Mouse (Mus musculus) midbrain, embryonic 16.5 days (tissue): ENCODE data around the gene Nod1. TPM values are rescaled to one million over a fixed set of nuclear protein-coding genes. Genes with fewer than 3 reads are reported as not detected.

ENCODE experiments used
- ATAC-seq: fragments of 200-750 bp; cut with Nextera tagmentation; 2 replicates; pipeline ENCODE4 v1.8.0; 2017; ENCODE audit warnings: moderate TSS enrichment
- H3K27ac ChIP-seq: fragments of 300-500 bp; sonication (generic); 2 replicates; pipeline ENCODE4 v1.5.1; 2014; ENCODE audit warnings: mild to moderate bottlenecking, low read length, mixed read lengths
- H3K27me3 ChIP-seq: fragments of 300-500 bp; sonication (generic); 2 replicates; pipeline ENCODE4 v1.6.1; 2014; ENCODE audit warnings: low read depth, low read length, mixed read lengths; ENCODE audit not compliant: control insufficient read depth, insufficient read depth
- H3K36me3 ChIP-seq: fragments of 300-500 bp; sonication (generic); 2 replicates; pipeline ENCODE4 v1.6.1; 2014; ENCODE audit warnings: mild to moderate bottlenecking, low read length, moderate library complexity, mixed read lengths; ENCODE audit not compliant: control insufficient read depth, insufficient read depth
- H3K4me1 ChIP-seq: fragments of 300-500 bp; sonication (generic); 2 replicates; pipeline ENCODE4 v1.6.1; 2014; ENCODE audit warnings: mild to moderate bottlenecking, low read length, mixed read lengths; ENCODE audit not compliant: control insufficient read depth, insufficient read depth
- H3K4me2 ChIP-seq: fragments of 300-500 bp; sonication (generic); 2 replicates; pipeline ENCODE4 v1.6.1; 2014; ENCODE audit warnings: mild to moderate bottlenecking, low read length, mixed read lengths
- H3K4me3 ChIP-seq: fragments of 300-500 bp; sonication (generic); 2 replicates; pipeline ENCODE4 v1.5.1; 2014; ENCODE audit warnings: low read depth, mild to moderate bottlenecking, low read length, moderate library complexity, mixed read lengths
- H3K9ac ChIP-seq: fragments of 300-500 bp; sonication (generic); 2 replicates; pipeline ENCODE4 v1.6.1; 2014; ENCODE audit warnings: low read depth, low read length, mixed read lengths
- H3K9me3 ChIP-seq: fragments of 300-500 bp; sonication (generic); replicated peaks from 2 replicates; pipeline ENCODE4 v1.6.1; 2014; ENCODE audit warnings: mild to moderate bottlenecking, low read length, mixed read lengths; ENCODE audit not compliant: control insufficient read depth, poor library complexity, severe bottlenecking
- WGBS: fragments of 180-500 bp; shearing (Covaris S2); extraction: QIAGEN DNeasy Blood & Tissue Kit; methylation state at CpG from one replicate; pipeline ENCODE4 v1.1.7; 2014; 5-methylcytosine and 5-hydroxymethylcytosine counted together
- polyA plus RNA-seq: library from polyadenylated mRNA; unstranded; fragments of >200 nt; fragmentation: Nextera tagmentation; extraction: Ambion mirVana; gene quantifications from 2 replicates; pipeline ENCODE4 v1.2.1, GENCODE M21; 2015

Nod1 gene
- polyA plus RNA-seq, 1 experiment from 2014 or later = 2.8 TPM

DNA sequence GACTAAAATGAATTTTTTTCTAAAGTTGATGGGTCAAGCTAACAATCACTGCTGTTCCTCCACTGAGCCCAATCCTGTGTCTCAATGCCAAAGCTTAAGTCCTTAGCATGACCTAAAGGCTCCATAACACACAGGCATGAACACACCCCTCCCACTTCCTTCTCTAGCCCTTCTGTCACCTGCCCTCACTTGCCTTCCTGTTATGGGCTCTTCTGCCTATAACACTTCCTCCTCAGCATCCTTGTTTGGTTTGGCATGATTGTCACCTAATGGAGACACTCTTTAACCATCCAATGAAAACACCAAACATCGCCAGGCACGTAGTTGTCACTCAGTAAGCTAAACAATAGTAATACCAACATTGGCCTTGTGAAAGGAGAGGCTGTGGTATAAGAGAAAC lies 69.9 kb downstream of the Nod1 start:
- WGBS = 94% methylated on average over 2 of the region's 2 CpGs

DNA sequence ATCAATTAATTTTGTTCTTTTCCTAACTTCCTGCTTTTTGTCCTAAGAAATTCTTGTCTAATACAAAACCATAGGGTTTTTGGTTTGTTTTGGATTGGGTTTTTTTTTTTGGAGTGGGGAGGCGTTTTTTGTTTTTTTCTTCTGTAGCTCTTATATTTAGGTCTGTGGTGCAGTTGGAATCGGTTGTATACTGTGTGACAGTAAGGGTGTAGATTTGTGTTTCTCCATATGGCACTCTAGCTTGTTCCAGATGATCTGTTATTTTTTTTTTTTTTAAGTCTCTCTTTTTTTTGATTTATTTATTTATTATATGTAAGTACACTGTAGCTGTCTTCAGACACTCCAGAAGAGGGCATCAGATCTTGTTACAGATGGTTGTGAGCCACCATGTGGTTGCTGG lies 72.2 kb downstream of the Nod1 start:
- no peaks in the 10 kb centered on the region for H3K36me3 ChIP-seq
- WGBS = 94% methylated on average over 2 of the region's 2 CpGs
- ATAC-seq = no peak
- H3K9ac ChIP-seq = no peak overlapping the region
- no peaks in the 10 kb centered on the region for H3K27me3 ChIP-seq
- no peaks in the 10 kb centered on the region for H3K9me3 ChIP-seq
- no peak overlapping the region for H3K27ac ChIP-seq
- no peak overlapping the region for H3K4me3 ChIP-seq
- H3K4me2 ChIP-seq = no peak overlapping the region
- H3K4me1 ChIP-seq = no peaks in the 10 kb centered on the region

More for the DNA sequence above, 69.9 kb downstream of the Nod1 start:
- Histone ChIP-seq H3K4me1 (no peaks in the 10 kb centered on the region), H3K9ac (no peak overlapping the region), H3K4me2 (no peak overlapping the region), H3K36me3 (no peaks in the 10 kb centered on the region), H3K27me3 (no peaks in the 10 kb centered on the region), H3K4me3 (no peak overlapping the region), H3K27ac (no peak overlapping the region), H3K9me3 (no peaks in the 10 kb centered on the region)
- ATAC-seq = no peak

DNA sequence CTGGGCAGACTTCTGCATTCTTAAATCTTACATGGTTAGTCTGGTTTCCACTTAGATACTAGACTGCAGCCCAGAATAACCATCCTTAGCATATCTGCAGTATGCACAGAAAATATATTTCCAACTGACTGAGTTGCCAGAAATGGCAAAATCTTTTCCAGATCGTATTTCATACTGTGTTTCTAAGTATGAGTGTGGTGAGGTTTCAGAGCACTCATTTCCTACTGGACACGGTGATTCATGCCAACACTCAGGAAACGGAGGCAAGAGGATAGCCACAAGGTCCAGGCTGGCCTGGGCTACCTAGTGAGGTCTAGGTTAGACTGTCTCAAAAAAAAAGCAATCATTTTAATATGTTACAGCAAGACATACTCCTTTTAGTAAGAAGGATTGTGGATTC lies 81.0 kb downstream of the Nod1 start:
- WGBS = 95% methylated on average over 3 of the region's 3 CpGs
- H3K27me3 ChIP-seq = no peaks in the 10 kb centered on the region
- ATAC-seq = no peak

DNA sequence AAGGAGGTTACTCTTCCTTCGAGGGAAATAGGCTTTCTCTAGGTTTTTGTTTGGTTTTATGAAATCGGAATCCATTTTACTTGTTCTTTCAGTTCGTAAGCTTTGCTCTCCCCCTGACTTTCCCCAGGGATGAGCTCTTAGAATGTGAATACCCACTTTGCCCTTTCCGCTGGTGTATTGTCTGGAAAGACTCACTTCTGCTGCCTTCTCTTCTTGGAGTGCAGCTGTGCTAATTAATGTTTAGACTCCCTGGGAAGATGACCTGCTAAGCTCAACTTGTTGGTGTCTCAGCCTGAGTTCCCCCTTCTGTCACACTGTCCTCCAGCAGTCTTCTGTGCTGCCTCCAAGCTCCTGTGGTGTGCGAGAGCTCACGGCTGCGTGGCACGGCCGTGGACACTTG lies 82.2 kb downstream of the Nod1 start:
- ATAC-seq = no peak
- Histone ChIP-seq H3K36me3 (no peaks in the 10 kb centered on the region), H3K4me1 (peaks cover 3% of the 10 kb centered on the region; the same call in 1 of the 2 replicates), H3K4me2 (no peak overlapping the region), H3K27ac (no peak overlapping the region), H3K4me3 (no peak overlapping the region), H3K9me3 (no peaks in the 10 kb centered on the region), H3K27me3 (no peaks in the 10 kb centered on the region), H3K9ac (no peak overlapping the region)
- WGBS = 41% methylated on average over 9 of the region's 9 CpGs

More for the DNA sequence above, 81.0 kb downstream of the Nod1 start:
- Histone ChIP-seq H3K36me3 (no peaks in the 10 kb centered on the region), H3K4me1 (peaks cover 3% of the 10 kb centered on the region; the same call in 1 of the 2 replicates), H3K27ac (no peak overlapping the region), H3K4me2 (no peak overlapping the region), H3K9ac (no peak overlapping the region), H3K9me3 (no peaks in the 10 kb centered on the region), H3K4me3 (no peak overlapping the region)

DNA sequence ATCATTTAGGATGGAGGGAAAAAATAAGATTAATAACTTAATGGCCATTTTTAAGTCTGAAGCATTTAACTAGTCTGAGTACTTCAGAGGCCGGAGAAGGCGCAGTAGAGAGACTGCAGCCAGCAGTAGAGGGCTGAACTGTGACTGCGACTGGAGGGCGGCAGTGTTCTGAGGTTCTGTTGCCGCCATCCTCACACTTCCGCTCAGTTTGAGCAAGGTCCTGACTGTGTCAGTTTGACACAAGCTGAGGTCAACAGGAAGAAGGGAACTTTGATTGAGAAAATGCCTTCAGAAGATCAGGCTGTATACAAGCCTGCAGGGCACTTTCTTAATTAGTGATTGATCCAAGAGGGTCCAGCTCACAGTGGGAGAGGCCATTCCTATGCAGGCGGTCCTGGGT lies 86.2 kb downstream of the Nod1 start:
- no peak overlapping the region for H3K27ac ChIP-seq
- H3K9ac ChIP-seq = no peak overlapping the region
- 64% methylated on average over 7 of the region's 7 CpGs for WGBS
- H3K27me3 ChIP-seq = no peaks in the 10 kb centered on the region
- H3K36me3 ChIP-seq = no peaks in the 10 kb centered on the region
- no peak for ATAC-seq
- no peaks in the 10 kb centered on the region for H3K9me3 ChIP-seq
- peaks cover 3% of the 10 kb centered on the region; the same call in 1 of the 2 replicates for H3K4me1 ChIP-seq
- H3K4me3 ChIP-seq = no peak overlapping the region
- H3K4me2 ChIP-seq = no peak overlapping the region

DNA sequence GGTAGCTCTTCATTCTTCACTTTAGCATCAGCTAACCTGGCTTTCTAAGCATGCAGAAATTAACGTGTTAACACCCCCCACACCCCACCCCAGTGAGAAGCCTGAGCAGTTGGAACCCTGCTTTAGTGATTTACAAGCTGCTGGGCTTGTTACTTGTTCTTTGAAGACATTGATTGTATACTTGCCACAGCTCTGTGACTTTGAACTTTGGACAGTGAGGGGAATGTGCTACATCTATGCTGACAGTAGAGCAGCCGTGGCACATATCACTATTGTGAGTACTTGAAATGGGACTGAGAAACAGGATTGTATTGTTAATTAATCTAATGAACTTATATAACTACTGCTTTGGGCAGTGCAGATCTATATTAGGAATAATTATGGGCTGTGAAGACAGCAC lies 89.0 kb downstream of the Nod1 start:
- ATAC-seq = no peak
- 82% methylated on average over 2 of the region's 2 CpGs for WGBS

DNA sequence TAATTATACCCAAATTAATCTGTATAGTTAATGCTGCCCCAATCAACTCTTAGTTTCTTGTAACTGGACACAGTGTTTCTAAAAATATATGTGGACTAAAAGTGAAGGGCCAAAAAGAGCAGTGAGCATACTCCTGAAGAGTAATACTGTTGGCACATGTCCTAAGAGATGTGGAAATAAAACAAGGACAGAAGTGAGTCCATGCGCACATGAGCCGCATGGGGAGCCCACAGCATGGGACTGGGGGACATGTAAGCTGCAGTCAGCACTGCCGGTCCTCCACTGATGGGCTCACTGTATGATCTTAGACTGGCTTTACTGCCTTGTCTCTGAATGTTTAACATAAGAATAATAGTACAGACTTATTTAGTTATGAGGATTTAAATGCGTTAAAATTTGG lies 92.3 kb downstream of the Nod1 start:
- Histone ChIP-seq H3K27ac (no peak overlapping the region), H3K27me3 (no peaks in the 10 kb centered on the region), H3K36me3 (no peaks in the 10 kb centered on the region), H3K9me3 (no peaks in the 10 kb centered on the region), H3K4me2 (no peak overlapping the region), H3K4me3 (no peak overlapping the region), H3K9ac (no peak overlapping the region), H3K4me1 (no peaks in the 10 kb centered on the region)
- ATAC-seq = no peak
- WGBS = 94% methylated on average over 4 of the region's 4 CpGs

More for the DNA sequence above, 89.0 kb downstream of the Nod1 start:
- H3K4me2 ChIP-seq = no peak overlapping the region
- H3K9ac ChIP-seq = no peak overlapping the region
- H3K9me3 ChIP-seq = no peaks in the 10 kb centered on the region
- no peak overlapping the region for H3K27ac ChIP-seq
- H3K27me3 ChIP-seq = no peaks in the 10 kb centered on the region
- H3K4me1 ChIP-seq = no peaks in the 10 kb centered on the region
- no peak overlapping the region for H3K4me3 ChIP-seq
- no peaks in the 10 kb centered on the region for H3K36me3 ChIP-seq

DNA sequence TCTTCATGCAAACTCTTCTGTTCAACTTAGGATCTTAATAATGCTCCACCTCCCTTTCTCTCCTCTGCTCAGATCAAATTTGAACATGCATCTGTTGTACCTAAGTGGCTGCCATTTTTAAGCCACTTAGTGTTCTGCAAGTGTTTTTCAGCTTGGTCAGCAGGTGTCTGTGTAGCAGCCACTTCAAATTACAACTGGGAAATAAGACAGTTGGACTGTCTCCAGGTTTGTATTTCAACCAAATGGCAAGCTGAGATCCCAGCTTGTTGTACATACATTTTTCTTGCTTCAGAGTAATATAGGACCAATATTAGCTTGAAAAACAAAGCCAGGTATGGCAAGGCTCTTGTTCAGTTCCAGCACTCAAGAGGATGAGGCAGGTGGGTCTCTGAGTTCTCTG lies 93.9 kb downstream of the Nod1 start:
- no peak overlapping the region for H3K4me2 ChIP-seq
- no peaks in the 10 kb centered on the region for H3K4me1 ChIP-seq
- no peaks in the 10 kb centered on the region for H3K36me3 ChIP-seq
- no peak overlapping the region for H3K4me3 ChIP-seq
- H3K27me3 ChIP-seq = no peaks in the 10 kb centered on the region
- ATAC-seq = no peak
- no peaks in the 10 kb centered on the region for H3K9me3 ChIP-seq
- H3K9ac ChIP-seq = no peak overlapping the region
- H3K27ac ChIP-seq = no peak overlapping the region

DNA sequence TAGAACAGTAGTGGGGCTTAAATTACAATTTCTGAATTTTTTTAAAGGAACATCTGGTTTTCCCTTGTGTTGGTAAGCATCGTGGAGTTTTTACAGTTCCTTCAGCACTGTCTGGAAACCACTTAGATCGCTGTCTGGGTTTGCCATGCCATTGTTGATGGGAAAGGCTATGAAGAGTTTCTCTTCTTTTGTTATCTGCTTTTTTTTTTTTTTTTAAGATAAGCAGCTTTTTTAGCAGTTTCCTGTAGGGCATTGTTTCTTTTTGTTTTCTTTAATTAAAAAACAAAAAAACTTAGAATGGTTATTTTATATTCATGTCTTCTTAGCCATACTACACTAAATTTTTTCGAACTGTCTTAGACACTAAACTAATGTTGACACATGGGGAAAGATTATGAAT lies 94.8 kb downstream of the Nod1 start:
- H3K27ac ChIP-seq = no peak overlapping the region
- no peaks in the 10 kb centered on the region for H3K4me1 ChIP-seq
- no peak overlapping the region for H3K9ac ChIP-seq
- no peak for ATAC-seq
- no peak overlapping the region for H3K4me3 ChIP-seq
- H3K4me2 ChIP-seq = no peak overlapping the region
- 93% methylated on average over 3 of the region's 3 CpGs for WGBS
- no peaks in the 10 kb centered on the region for H3K36me3 ChIP-seq
- no peaks in the 10 kb centered on the region for H3K9me3 ChIP-seq
- no peaks in the 10 kb centered on the region for H3K27me3 ChIP-seq

DNA sequence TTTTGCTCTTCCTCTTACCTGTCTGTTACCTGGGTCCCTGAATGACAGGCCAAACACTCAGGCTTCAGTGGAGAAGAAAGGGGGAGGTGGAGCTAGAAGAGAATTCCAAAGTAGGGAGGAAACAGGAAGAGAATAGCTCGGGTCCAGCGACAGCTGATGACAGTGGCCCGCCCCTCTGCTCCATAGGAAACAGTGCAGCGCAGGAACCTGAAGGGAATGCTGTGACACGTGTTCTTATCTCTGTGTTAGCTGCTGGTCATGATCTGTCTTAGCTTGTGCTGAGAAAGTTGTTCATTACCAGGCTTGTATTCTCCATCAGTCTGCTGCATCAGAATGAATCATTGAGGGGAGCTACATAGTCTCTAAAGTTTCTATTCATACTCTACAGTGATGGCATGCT lies 95.6 kb downstream of the Nod1 start:
- H3K36me3 ChIP-seq = no peaks in the 10 kb centered on the region
- H3K9ac ChIP-seq = no peak overlapping the region
- no peak overlapping the region for H3K4me3 ChIP-seq
- H3K4me1 ChIP-seq = no peaks in the 10 kb centered on the region
- H3K4me2 ChIP-seq = no peak overlapping the region
- no peaks in the 10 kb centered on the region for H3K9me3 ChIP-seq
- ATAC-seq = no peak
- H3K27me3 ChIP-seq = no peaks in the 10 kb centered on the region
- no peak overlapping the region for H3K27ac ChIP-seq
- WGBS = 53% methylated on average over 5 of the region's 5 CpGs
